Mouse (Mus musculus) limb, embryonic 10.5 days (tissue): ENCODE results near the gene Sh3bp2. TPM values are rescaled to one million over a fixed set of nuclear protein-coding genes. Genes with fewer than 3 reads are reported as not detected.
"Not testable (repeated sequence)": the region's sequence is repeated elsewhere in the genome, so short reads cannot be mapped to it uniquely, and the experiment has no call there.

ENCODE experiments used
- DNase-seq: peaks from one replicate; pipeline ENCODE4 v3.0.0-alpha.2; 2017; ENCODE audit warnings: low spot score
- H3K27ac ChIP-seq: fragments of 300-500 bp; sonication (generic); 2 replicates; pipeline ENCODE4 v1.5.1; 2016; ENCODE audit warnings: mild to moderate bottlenecking
- H3K27me3 ChIP-seq: fragments of 300-500 bp; sonication (generic); 2 replicates; pipeline ENCODE4 v1.6.1; 2016; ENCODE audit warnings: low read depth, mild to moderate bottlenecking; ENCODE audit not compliant: poor library complexity, severe bottlenecking
- H3K36me3 ChIP-seq: fragments of 300-500 bp; sonication (generic); 2 replicates; pipeline ENCODE4 v1.6.1; 2016; ENCODE audit warnings: mild to moderate bottlenecking, moderate library complexity
- H3K4me1 ChIP-seq: fragments of 300-500 bp; sonication (generic); 2 replicates; pipeline ENCODE4 v1.6.1; 2016
- H3K4me3 ChIP-seq: fragments of 300-500 bp; sonication (generic); 2 replicates; pipeline ENCODE4 v1.5.1; 2016; ENCODE audit warnings: mild to moderate bottlenecking, moderate library complexity
- H3K9me3 ChIP-seq: fragments of 300-500 bp; sonication (generic); replicated peaks from 2 replicates; pipeline ENCODE4 v1.6.1; 2016; ENCODE audit warnings: mild to moderate bottlenecking
- WGBS: fragments of 180-500 bp; shearing (Covaris S2); methylation state at CpG from one replicate; pipeline ENCODE4 v1.1.7; 2016; 5-methylcytosine and 5-hydroxymethylcytosine counted together
- polyA plus RNA-seq: library from polyadenylated mRNA; unstranded; fragments of >200 nt; fragmentation: Nextera tagmentation; extraction: Ambion mirVana; gene quantifications from 2 replicates; pipeline ENCODE4 v1.2.1, GENCODE M21; 2016

Sh3bp2 gene
- polyA plus RNA-seq, 1 experiment from 2014 or later, result 9.9 TPM

GRCm38 (mm10) chr5:34550251-34550650 is 24.6 kb downstream of the Sh3bp2 start:
- peaks cover 19% of the 10 kb centered on the region for H3K4me1 ChIP-seq
- peak overlapping the region; percentile 90 for H3K27ac ChIP-seq
- no peaks in the 10 kb centered on the region for H3K9me3 ChIP-seq
- peaks cover 42% of the 10 kb centered on the region for H3K36me3 ChIP-seq
- H3K4me3 ChIP-seq, result peak overlapping the region; percentile 82
- DNase-seq, result peak; percentile 38
- H3K27me3 ChIP-seq, result no peaks in the 10 kb centered on the region
- WGBS, result 37% methylated on average over 6 of the region's 6 CpGs

- 95% methylated on average over 4 of the region's 4 CpGs for WGBS
- no peak overlapping the region for H3K27ac ChIP-seq
- H3K36me3 ChIP-seq, result peaks cover 58% of the 10 kb centered on the region
- no peak overlapping the region for H3K4me3 ChIP-seq
- H3K27me3 ChIP-seq, result no peaks in the 10 kb centered on the region
- DNase-seq, result no peak
- H3K4me1 ChIP-seq, result peaks cover 19% of the 10 kb centered on the region
- no peaks in the 10 kb centered on the region for H3K9me3 ChIP-seq
Measured at GRCm38 (mm10) chr5:34551821-34552220, 26.2 kb downstream of the Sh3bp2 start.

- no peaks in the 10 kb centered on the region for H3K27me3 ChIP-seq
- no peak for DNase-seq
- no peaks in the 10 kb centered on the region for H3K4me1 ChIP-seq
- H3K36me3 ChIP-seq, result peaks cover 59% of the 10 kb centered on the region
- H3K9me3 ChIP-seq, result no peaks in the 10 kb centered on the region
- no peak overlapping the region for H3K4me3 ChIP-seq
- H3K27ac ChIP-seq, result no peak overlapping the region
- 85% methylated on average over 1 of the region's 1 CpGs for WGBS
Measured at GRCm38 (mm10) chr5:34563854-34564253, 38.2 kb downstream of the Sh3bp2 start.

DNA sequence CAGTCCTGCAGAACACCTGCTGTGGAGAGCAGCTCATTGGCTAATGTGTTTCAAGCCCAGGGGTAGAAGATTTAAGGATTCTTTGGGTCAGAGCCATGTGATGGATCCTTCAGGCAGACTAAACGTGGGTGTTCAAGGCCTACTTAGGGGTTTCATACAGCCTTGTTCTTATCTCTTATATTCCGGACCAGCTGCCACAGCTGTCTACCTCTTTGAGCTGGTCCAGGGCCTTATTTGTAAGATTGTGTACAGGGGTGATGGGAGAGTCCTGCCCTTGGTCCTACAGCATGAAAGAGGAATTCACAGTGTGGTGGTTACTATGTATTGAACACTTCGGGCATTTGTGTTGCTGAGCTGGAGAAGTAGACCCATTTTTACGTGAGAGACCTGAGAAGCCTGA is 38.7 kb downstream of the Sh3bp2 start:
- DNase-seq, result no peak
- no peak overlapping the region for H3K4me3 ChIP-seq
- 91% methylated on average over 4 of the region's 4 CpGs for WGBS
- no peaks in the 10 kb centered on the region for H3K27me3 ChIP-seq
- no peaks in the 10 kb centered on the region for H3K9me3 ChIP-seq
- peaks cover 55% of the 10 kb centered on the region for H3K36me3 ChIP-seq
- no peaks in the 10 kb centered on the region for H3K4me1 ChIP-seq
- H3K27ac ChIP-seq, result no peak overlapping the region

DNA sequence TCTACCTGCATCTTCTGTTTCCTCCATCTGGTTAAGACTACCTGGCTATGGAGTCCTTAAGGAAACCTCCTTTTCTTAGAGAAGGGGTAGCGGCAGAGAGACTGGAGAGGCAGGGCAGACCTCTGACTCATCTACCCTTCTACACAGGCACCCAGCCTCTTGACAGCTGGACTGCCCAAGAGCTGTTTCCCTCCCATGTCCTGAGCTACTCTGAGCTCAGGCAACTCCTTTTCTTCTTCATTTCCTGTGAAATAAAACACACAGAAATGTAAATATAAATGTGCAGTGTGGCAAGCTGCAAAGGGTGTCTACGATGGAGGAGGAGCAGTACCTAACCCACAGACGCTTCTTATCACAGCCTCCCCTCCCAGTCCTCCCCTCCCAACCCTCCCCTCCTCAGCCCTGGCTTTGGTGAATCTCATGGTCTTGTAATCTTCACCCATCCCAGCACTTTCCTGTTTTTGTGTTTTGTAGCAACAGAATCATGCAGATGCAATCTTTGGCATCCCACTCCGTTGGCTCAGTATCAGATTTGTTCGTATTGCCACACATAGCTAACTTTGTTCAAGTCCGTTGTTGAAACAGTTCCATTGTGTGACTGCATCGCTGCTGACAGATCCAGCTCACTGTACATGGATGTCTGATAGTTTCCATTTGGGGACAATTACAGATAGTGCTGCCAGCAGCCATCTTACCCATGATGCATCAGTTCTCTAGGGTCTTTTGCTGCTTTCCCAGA is 40.1 kb downstream of the Sh3bp2 start:
- Histone ChIP-seq H3K4me1 (no peaks in the 10 kb centered on the region), H3K9me3 (no peaks in the 10 kb centered on the region), H3K27me3 (no peaks in the 10 kb centered on the region), H3K27ac (no peak overlapping the region), H3K4me3 (no peak overlapping the region), H3K36me3 (peaks cover 41% of the 10 kb centered on the region)
- WGBS, result 82% methylated on average over 7 of the region's 7 CpGs
- DNase-seq, result no peak

DNA sequence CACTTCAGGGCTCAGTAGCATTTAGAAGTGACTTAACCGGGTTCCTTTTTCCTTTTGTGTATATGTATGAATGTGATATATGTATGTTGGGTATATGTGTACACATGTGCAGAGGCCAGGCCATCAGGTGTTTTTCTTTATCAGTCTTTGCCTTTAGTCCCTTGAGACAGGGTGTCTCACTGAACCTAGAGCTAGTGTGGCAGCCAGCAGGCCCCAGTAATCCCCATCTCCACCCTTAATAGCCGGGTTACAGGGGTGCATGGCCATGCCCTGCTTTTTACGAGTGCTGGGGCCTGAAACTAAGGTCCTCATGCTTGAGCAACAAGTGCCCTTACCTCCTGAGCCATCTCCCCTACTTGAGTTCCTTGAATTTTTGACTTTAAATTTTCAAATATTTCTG is 45.9 kb downstream of the Sh3bp2 start:
- Histone ChIP-seq H3K36me3 (no peaks in the 10 kb centered on the region), H3K4me1 (peaks cover 17% of the 10 kb centered on the region), H3K9me3 (no peaks in the 10 kb centered on the region), H3K4me3 (no peak overlapping the region), H3K27me3 (no peaks in the 10 kb centered on the region), H3K27ac (no peak overlapping the region)
- 81% methylated on average over 3 of the region's 3 CpGs for WGBS
- no peak for DNase-seq

DNA sequence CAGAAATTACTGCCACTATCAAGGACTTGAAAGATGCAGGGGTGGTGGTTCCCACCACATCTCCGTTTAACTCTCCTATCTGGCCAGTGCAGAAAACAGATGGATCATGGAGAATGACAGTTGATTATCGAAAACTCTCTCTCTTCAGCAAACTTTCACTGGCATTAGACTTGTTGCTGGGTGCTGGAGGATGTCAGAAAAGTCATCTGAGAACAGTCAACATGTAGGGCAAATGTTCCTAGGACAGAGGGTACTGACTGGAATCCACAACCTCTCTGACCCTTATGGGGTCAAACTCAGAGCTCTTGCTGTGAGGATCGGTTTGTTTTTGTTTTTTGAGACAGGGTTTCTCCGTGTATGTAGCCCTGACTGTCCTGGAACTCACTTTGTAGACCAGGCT is 46.9 kb downstream of the Sh3bp2 start:
- not testable (repeated sequence) for H3K36me3 ChIP-seq, H3K27me3 ChIP-seq, H3K9me3 ChIP-seq, DNase-seq
- Histone ChIP-seq H3K4me1 (peaks cover 17% of the 10 kb centered on the region), H3K4me3 (peak overlapping the region; percentile 100; the same call in 1 of the 2 replicates), H3K27ac (peak overlapping the region; percentile 97; the same call in 1 of the 2 replicates)
- 58% methylated on average over 4 of the region's 4 CpGs for WGBS

DNA sequence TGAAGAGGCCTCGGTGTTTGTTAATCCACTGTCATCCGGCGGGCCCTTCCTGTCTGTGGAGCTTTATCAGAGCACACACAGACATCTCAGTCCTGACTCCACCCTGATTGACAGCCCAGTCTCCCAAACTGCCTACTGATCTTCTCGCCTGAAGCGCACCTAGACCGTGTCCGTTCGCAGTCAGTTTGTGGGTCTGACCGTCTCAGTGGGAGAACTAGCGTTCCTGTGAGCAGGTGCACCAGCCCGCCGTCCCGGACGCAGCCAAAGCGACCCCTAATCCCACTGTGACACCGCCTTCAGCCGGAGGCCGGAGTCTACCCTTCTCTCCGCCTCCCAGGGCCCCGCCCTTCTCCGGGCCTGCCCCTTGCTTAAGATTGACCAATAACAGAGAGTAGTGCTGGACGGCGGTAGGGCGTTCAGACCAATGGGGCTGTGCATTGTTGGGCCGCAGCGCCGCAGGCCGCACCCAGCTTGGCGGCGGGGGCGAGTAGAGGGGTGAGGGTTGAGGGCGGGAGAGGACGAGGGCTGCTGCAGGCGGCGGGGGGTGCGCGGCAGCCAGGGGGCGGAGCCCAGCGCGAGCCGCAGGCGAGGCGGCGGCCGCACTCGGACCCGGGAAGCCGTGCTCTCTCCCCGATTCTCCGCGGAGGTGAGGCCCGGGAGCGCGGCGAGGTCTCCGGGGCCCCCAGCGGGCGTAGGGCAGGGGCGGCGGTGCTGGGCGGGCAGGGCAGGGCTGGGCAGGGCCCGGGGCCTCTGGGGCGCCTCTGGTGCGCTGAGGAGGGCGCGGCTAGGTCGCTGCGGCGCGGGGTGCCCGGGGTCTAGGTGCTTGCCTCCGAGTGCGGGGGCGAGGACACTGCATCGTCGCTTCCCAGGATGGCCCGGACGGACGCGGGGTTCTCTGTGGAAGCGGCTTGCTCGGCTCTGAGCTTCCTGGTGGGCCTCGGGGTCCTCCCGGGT is 47.9 kb downstream of the Sh3bp2 start, which contains the start of gene Add1:
TSS of gene Add1 (plus strand) at position 397 of the 954 bp plus-strand sequence.
- peak; percentile 98 for DNase-seq
- H3K4me3 ChIP-seq, result peak within 1 kb of the TSS; percentile 100
- peak within 1 kb of the TSS; percentile 97 for H3K27ac ChIP-seq
- under 1% methylated on average over 74 of the region's 84 CpGs for WGBS
- no peaks in the 10 kb centered on the region for H3K9me3 ChIP-seq
- no peaks in the 10 kb centered on the region for H3K27me3 ChIP-seq
- peaks cover 17% of the 10 kb centered on the region for H3K4me1 ChIP-seq
- peaks cover 13% of the 10 kb centered on the region; the same call in 1 of the 2 replicates for H3K36me3 ChIP-seq

DNA sequence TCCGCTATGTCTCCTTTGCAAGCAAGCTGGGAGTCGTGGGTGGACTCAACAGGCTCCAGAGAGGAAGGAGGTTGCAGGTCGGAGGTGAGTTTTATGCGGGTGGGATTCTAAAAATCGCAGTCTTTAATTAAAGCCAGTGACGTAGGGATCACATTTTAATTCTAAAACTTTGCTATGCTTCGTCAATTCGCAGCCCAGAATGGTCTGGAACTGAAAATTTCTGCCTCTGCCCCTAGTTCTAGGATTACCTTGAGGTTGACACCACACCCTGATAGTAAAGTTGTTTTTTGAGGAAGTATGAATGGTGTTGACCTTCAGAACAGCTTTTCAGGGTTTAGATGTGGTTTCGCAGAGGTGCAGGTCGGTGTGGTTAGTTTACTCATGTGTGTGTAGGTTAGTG is 49.1 kb downstream of the Sh3bp2 start:
- H3K4me3 ChIP-seq, result peak overlapping the region; percentile 100
- no peaks in the 10 kb centered on the region for H3K27me3 ChIP-seq
- no peak for DNase-seq
- peaks cover 17% of the 10 kb centered on the region for H3K4me1 ChIP-seq
- peaks cover 15% of the 10 kb centered on the region; the same call in 1 of the 2 replicates for H3K36me3 ChIP-seq
- no peaks in the 10 kb centered on the region for H3K9me3 ChIP-seq
- WGBS, result 51% methylated on average over 10 of the region's 10 CpGs
- 0 out of 2 replicates have a peak overlapping the region, but pooled peaks have one; percentile 97 for H3K27ac ChIP-seq

GRCm38 (mm10) chr5:34576286-34576685 is 50.6 kb downstream of the Sh3bp2 start:
- Histone ChIP-seq H3K9me3 (no peaks in the 10 kb centered on the region), H3K27me3 (no peaks in the 10 kb centered on the region), H3K36me3 (peaks cover 15% of the 10 kb centered on the region; the same call in 1 of the 2 replicates), H3K4me1 (peaks cover 17% of the 10 kb centered on the region), H3K4me3 (no peak overlapping the region), H3K27ac (no peak overlapping the region)
- no peak for DNase-seq
- WGBS, result 95% methylated on average over 1 of the region's 1 CpGs

GRCm38 (mm10) chr5:34578038-34578655 is 52.5 kb downstream of the Sh3bp2 start:
- DNase-seq, result no peak
- Histone ChIP-seq H3K27me3 (no peaks in the 10 kb centered on the region), H3K27ac (no peak overlapping the region), H3K4me1 (peaks cover 12% of the 10 kb centered on the region), H3K36me3 (peaks cover 15% of the 10 kb centered on the region; the same call in 1 of the 2 replicates), H3K4me3 (no peak overlapping the region), H3K9me3 (no peaks in the 10 kb centered on the region)
- WGBS, result 95% methylated on average over 7 of the region's 7 CpGs

DNA sequence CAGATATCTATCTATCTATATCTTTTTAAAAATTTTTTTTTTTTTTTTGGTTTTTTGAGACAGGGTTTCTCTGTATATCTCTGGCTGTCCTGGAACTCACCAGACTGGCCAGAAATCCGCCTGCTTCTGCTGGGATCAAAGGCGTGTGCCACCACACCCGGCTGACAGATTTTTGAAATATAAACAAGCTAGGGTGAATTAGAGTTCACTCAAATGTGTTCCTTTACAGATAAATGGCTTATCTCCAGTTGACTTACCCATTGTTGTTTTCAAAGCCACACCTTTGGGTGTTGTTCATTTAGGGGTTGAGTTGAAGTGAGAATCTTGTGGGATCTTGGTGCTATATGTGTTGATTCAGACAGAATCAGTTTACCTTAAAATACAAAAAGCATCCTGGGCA is 53.7 kb downstream of the Sh3bp2 start:
- H3K4me3 ChIP-seq, result no peak overlapping the region
- no peaks in the 10 kb centered on the region for H3K27me3 ChIP-seq
- peaks cover 19% of the 10 kb centered on the region for H3K36me3 ChIP-seq
- WGBS, result 89% methylated on average over 3 of the region's 3 CpGs
- no peak overlapping the region for H3K27ac ChIP-seq
- peaks cover 12% of the 10 kb centered on the region for H3K4me1 ChIP-seq
- DNase-seq, result no peak
- H3K9me3 ChIP-seq, result no peaks in the 10 kb centered on the region
